Mouse (Mus musculus): ENCODE data around the gene Ficd.

GRCm38 (mm10) chr5:113723567-113724237 lies 11.9 kb upstream of the Ficd start:
- TF ChIP-seq MAX (IDR thresholded peaks at IDR 0.05; ENCODE audit: low read depth) (no peak), POLR2A (IDR thresholded peaks at IDR 0.05; ENCODE audit: insufficient read length, low read depth) (no peak), USF1 (IDR thresholded peaks at IDR 0.05; ENCODE audit: low read depth) (no peak)
